Mouse (Mus musculus): ENCODE measurements around the gene Mrps6. TPM values are rescaled to one million over a fixed set of nuclear protein-coding genes. Genes with fewer than 3 reads are reported as not detected.

Mrps6 gene
- polyA plus RNA-seq, 1 experiment = 13.9 TPM

DNA sequence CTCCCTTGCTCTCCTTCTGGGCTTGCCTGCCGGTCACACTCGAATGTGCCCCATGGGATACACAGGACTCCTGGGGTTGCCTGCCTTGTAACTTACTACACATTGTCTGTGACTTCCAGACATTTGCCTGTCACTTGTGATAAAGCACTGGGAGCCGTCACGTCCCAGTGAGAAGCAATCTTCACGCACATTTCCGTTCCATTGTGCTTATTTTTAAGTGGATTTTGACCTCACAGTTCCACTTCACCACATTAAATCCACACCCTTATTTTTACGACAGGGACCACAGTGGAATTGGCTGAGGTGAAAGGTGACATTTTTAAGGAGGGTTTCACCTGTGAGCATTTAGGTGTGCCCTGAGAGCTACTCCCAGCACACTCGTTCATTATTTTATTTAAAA lies 21.4 kb upstream of the Mrps6 start:
- TF ChIP-seq GATA1 (IDR thresholded peaks at IDR 0.05; ENCODE audit: borderline replicate concordance, low read length) = no peak
- TF ChIP-seq FLI1 (IDR thresholded peaks at IDR 0.05; ENCODE audit: low read length) = no peak
- H3K4me3 ChIP-seq (replicated peaks) = no peak overlapping the region
- H3K27me3 ChIP-seq (replicated peaks) = peaks cover 31% of the 10 kb centered on the region
- H3K36me3 ChIP-seq (replicated peaks; ENCODE audit: low read length) = no peaks in the 10 kb centered on the region
- peaks cover 31% of the 10 kb centered on the region for H3K9me3 ChIP-seq
- H3K4me1 ChIP-seq = peaks cover 6% of the 10 kb centered on the region

- peaks cover 18% of the 10 kb centered on the region for H3K9me3 ChIP-seq
- H3K4me1 ChIP-seq = peaks cover 6% of the 10 kb centered on the region
- H3K4me3 ChIP-seq (replicated peaks) = peak overlapping the region; percentile 12
- H3K27me3 ChIP-seq (replicated peaks) = peaks cover 28% of the 10 kb centered on the region
- TF ChIP-seq GATA1 (IDR thresholded peaks at IDR 0.05; ENCODE audit: borderline replicate concordance, low read length) (no peak), FLI1 (IDR thresholded peaks at IDR 0.05; ENCODE audit: low read length) (no peak)
- H3K36me3 ChIP-seq (replicated peaks; ENCODE audit: low read length) = no peaks in the 10 kb centered on the region
Measured at GRCm38 (mm10) chr16:92037891-92038607, 20.0 kb upstream of the Mrps6 start.

GRCm38 (mm10) chr16:92039421-92039820 lies 18.6 kb upstream of the Mrps6 start:
- TF ChIP-seq GATA1 (IDR thresholded peaks at IDR 0.05; ENCODE audit: borderline replicate concordance, low read length) = no peak
- no peak for TF ChIP-seq FLI1 (IDR thresholded peaks at IDR 0.05; ENCODE audit: low read length)
- H3K36me3 ChIP-seq (replicated peaks; ENCODE audit: low read length) = no peaks in the 10 kb centered on the region
- peaks cover 6% of the 10 kb centered on the region for H3K4me1 ChIP-seq
- peak overlapping the region; percentile 28 for H3K4me3 ChIP-seq (replicated peaks)
- peaks cover 16% of the 10 kb centered on the region for H3K9me3 ChIP-seq
- peaks cover 25% of the 10 kb centered on the region for H3K27me3 ChIP-seq (replicated peaks)

- Histone ChIP-seq H3K9me3 (peaks cover 20% of the 10 kb centered on the region), H3K4me1 (peaks cover 6% of the 10 kb centered on the region), H3K27me3 (replicated peaks) (peaks cover 26% of the 10 kb centered on the region), H3K36me3 (replicated peaks; ENCODE audit: low read length) (no peaks in the 10 kb centered on the region), H3K4me3 (replicated peaks) (no peak overlapping the region)
- TF ChIP-seq GATA1 (IDR thresholded peaks at IDR 0.05; ENCODE audit: borderline replicate concordance, low read length) (no peak), FLI1 (IDR thresholded peaks at IDR 0.05; ENCODE audit: low read length) (no peak)
Measured at GRCm38 (mm10) chr16:92039966-92040365, 18.1 kb upstream of the Mrps6 start.

- Histone ChIP-seq H3K36me3 (replicated peaks; ENCODE audit: low read length) (no peaks in the 10 kb centered on the region), H3K4me1 (peaks cover 18% of the 10 kb centered on the region), H3K9me3 (peaks cover 36% of the 10 kb centered on the region), H3K27me3 (replicated peaks) (peaks cover 26% of the 10 kb centered on the region), H3K4me3 (replicated peaks) (peak overlapping the region; percentile 60)
- TF ChIP-seq GATA1 (IDR thresholded peaks at IDR 0.05; ENCODE audit: borderline replicate concordance, low read length) = no peak
Measured at GRCm38 (mm10) chr16:92051777-92052310, 6.2 kb upstream of the Mrps6 start.

DNA sequence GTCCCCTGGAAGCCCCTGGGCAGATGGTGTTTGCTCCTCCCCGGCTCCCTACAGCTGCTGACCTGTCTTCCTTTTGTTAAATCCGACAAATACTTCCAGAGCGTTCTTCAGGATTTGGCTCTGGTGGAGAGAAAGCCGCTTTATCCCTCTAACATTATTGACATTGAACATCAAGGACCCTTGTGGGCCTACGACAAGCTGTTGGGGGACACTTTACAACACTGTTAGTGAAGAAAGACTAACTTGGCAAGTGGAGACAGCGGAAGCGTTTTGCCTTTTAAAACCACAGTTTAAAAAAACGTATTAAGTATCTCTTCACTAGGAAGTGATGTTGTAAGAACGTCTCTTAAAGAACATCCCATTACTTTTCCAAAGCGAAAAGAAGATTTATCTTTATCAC lies 5.5 kb upstream of the Mrps6 start:
- no peaks in the 10 kb centered on the region for H3K36me3 ChIP-seq (replicated peaks; ENCODE audit: low read length)
- TF ChIP-seq GATA1 (IDR thresholded peaks at IDR 0.05; ENCODE audit: borderline replicate concordance, low read length) = no peak
- TF ChIP-seq FLI1 (IDR thresholded peaks at IDR 0.05; ENCODE audit: low read length) = no peak
- peaks cover 24% of the 10 kb centered on the region for H3K27me3 ChIP-seq (replicated peaks)
- H3K9me3 ChIP-seq = peaks cover 36% of the 10 kb centered on the region
- no peak overlapping the region for H3K4me3 ChIP-seq (replicated peaks)
- peaks cover 25% of the 10 kb centered on the region for H3K4me1 ChIP-seq

DNA sequence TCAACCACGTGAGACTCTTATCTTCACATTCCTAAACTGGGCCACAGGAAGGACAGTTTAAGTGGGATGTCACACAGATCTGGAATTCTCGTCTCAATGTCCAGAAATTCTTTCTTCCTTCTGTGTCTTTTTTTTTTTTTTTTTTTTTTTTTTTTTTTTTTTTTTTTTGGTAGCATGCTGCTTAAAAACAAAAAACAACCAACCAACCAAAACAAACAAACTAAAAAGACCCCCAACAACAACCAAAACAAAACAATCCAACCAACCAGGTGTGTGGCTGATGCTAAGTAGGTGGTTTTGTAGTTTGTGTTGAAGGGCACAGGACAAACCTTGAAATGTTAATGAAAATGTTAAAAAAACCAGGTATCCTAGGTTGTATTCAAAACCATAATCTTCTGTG lies 1.4 kb upstream of the Mrps6 start:
- peaks cover 39% of the 10 kb centered on the region for H3K4me1 ChIP-seq
- peaks cover 29% of the 10 kb centered on the region for H3K9me3 ChIP-seq
- peaks cover 16% of the 10 kb centered on the region for H3K36me3 ChIP-seq (replicated peaks; ENCODE audit: low read length)
- no peak overlapping the region for H3K4me3 ChIP-seq (replicated peaks)
- TF ChIP-seq GATA1 (IDR thresholded peaks at IDR 0.05; ENCODE audit: borderline replicate concordance, low read length) = no peak
- TF ChIP-seq FLI1 (IDR thresholded peaks at IDR 0.05; ENCODE audit: low read length) = no peak
- peaks cover 13% of the 10 kb centered on the region for H3K27me3 ChIP-seq (replicated peaks)

GRCm38 (mm10) chr16:92057456-92057851 lies 616 bp upstream of the Mrps6 start:
- TF ChIP-seq GATA1 (IDR thresholded peaks at IDR 0.05; ENCODE audit: borderline replicate concordance, low read length) (no peak), FLI1 (IDR thresholded peaks at IDR 0.05; ENCODE audit: low read length) (no peak)
- Histone ChIP-seq H3K36me3 (replicated peaks; ENCODE audit: low read length) (peaks cover 24% of the 10 kb centered on the region), H3K27me3 (replicated peaks) (peaks cover 7% of the 10 kb centered on the region), H3K4me3 (replicated peaks) (peak overlapping the region; percentile 98), H3K4me1 (peaks cover 39% of the 10 kb centered on the region), H3K9me3 (peaks cover 21% of the 10 kb centered on the region)

DNA sequence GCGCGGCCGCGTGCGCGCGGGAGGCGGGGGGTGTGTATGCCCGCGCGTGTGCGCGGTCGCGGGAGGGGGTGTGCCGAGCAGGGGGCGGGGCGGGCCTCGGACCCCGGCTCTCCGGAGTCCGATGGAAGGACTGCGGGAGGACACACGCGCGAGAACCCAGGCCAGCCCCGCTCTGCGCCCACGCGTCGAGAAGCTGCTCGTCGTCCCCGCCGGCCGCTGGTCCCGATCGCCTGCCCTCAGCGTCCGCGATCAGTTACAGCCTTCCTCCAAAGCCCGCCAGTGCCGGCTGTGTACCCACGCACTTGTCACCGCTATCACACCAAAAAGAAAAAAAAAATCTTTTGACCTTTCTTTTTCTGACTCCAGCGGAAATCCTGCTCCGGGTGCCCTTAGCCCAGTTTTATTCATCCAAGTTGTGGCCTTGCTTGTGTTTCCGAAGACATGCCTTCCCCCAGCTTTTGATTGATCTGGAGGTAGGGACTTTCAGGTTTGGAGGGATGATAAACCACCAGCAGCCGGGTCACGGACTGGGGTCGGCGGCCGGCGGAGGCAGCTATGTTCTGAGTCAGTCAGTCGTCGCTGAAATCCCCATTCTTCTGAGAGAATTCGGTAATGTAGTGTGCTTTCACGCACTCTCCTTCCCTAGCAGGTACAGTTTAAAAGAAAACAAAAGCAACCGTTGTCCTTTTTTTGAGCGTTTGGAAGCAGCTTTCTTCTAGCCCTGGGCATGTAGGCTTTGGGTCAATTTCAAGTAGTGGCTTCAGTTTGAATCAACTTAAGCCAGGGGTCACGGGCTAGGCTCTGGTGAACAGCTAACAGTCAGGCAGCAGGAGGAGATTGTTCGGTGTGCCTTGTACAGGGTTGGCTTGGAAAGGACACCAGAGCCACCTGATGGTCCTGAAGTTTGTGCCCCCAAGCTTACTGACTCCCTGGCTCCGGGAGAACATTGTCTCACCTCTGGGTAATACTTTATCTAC lies 862 bp downstream of the Mrps6 start:
- Histone ChIP-seq H3K4me1 (peaks cover 35% of the 10 kb centered on the region), H3K9me3 (peaks cover 10% of the 10 kb centered on the region), H3K4me3 (replicated peaks) (peak overlapping the region; percentile 98), H3K27me3 (replicated peaks) (peaks cover 3% of the 10 kb centered on the region), H3K36me3 (replicated peaks; ENCODE audit: low read length) (peaks cover 38% of the 10 kb centered on the region)
- TF ChIP-seq FLI1 (IDR thresholded peaks at IDR 0.05; ENCODE audit: low read length) = no peak
- no peak for TF ChIP-seq GATA1 (IDR thresholded peaks at IDR 0.05; ENCODE audit: borderline replicate concordance, low read length)
